ENCODE assay signal across 9 mouse cellular contexts in the genomic region with DNA sequence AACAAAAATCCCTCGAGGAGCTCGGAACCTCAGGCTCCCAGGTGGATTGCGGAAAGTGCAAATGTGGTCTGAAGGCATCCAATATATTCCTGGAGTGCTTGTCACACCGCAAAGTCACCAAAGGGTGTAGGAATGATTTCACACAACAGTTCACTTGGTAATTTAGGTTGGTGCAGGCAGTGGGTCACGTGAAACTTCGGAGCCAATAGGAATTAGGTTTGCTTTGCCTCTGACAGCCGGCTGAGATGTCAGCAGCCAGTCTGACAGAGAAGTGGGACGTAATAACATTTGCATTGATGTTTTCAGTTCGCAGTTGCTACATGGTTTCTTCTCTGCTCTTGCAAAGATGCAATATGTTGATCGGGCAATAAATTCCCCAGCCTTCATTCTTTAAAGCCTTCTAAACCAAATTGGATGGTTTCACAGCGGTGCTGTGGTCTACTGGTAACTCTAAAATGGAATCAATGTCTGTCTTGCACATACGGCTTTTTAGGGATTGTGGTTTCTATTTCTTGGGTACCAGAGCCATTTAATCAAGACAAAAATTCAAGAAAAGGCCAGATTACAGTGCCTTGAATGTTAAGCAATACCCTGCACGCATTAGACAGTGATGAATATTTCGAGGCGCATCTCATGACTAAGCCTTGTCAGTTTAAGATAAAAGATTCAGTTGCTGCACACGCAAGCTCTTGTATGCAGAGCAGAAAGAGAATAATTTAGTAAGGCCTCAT.
DNase-seq lines count a peak whose midpoint lies in the region; ATAC-seq and TF ChIP-seq lines count a peak whose summit lies in the region.
"Had no signal": no experiment of that assay in that cellular context is flagged by ENCODE, and none has a peak within 500 bp of the region (broad histone marks: within the 10 kb centered on the region; RNA-seq: fewer than 3 reads in every experiment).

No protein-coding gene starts in this region.

- H3K4me1 ChIP-seq in heart, postnatal 0 days (ENCODE audit: control insufficient read depth, insufficient read depth): no peaks in the 10 kb centered on the region
- peaks cover 2% of the 10 kb centered on the region; the same call in 1 of the 2 replicates for H3K4me1 ChIP-seq in embryonic facial prominence, embryonic 14.5 days (ENCODE audit: control insufficient read depth, insufficient read depth, low read length)
- peaks cover 13% of the 10 kb centered on the region for H3K4me1 ChIP-seq in limb, embryonic 13.5 days

- no peaks in the 10 kb centered on the region for H3K36me3 ChIP-seq in heart, postnatal 0 days (replicated peaks; ENCODE audit: control insufficient read depth, insufficient read depth, low read length)
- no peaks in the 10 kb centered on the region for H3K36me3 ChIP-seq in embryonic facial prominence, embryonic 14.5 days (ENCODE audit: control insufficient read depth, insufficient read depth, low read length)
- no peaks in the 10 kb centered on the region for H3K36me3 ChIP-seq in limb, embryonic 13.5 days

- H3K27ac ChIP-seq in heart, postnatal 0 days (ENCODE audit: low read depth): no peak overlapping the region
- H3K27ac ChIP-seq in embryonic facial prominence, embryonic 14.5 days (replicated peaks; ENCODE audit: low read depth, low read length): no peak overlapping the region; the same call in 1 of the 2 replicates
- H3K27ac ChIP-seq in limb, embryonic 13.5 days: no peak overlapping the region

- H3K9ac ChIP-seq in heart, postnatal 0 days (replicated peaks; ENCODE audit: low read depth, low read length): no peak overlapping the region
- peak overlapping the region; percentile 31; the same call in 1 of the 2 replicates for H3K9ac ChIP-seq in embryonic facial prominence, embryonic 14.5 days (ENCODE audit: low read depth, low read length)
- H3K9ac ChIP-seq in limb, embryonic 13.5 days: no peak overlapping the region

- no peaks in the 10 kb centered on the region for H3K9me3 ChIP-seq in heart, postnatal 0 days (replicated peaks; ENCODE audit: control insufficient read depth, low read length)
- H3K9me3 ChIP-seq in embryonic facial prominence, embryonic 14.5 days (ENCODE audit: control insufficient read depth, low read length): no peaks in the 10 kb centered on the region
- no peaks in the 10 kb centered on the region; the same call in 1 of the 2 replicates for H3K9me3 ChIP-seq in limb, embryonic 13.5 days

- 66% methylated on average over 16 of the region's 16 CpGs for WGBS in heart, postnatal 0 days
- WGBS in embryonic facial prominence, embryonic 14.5 days: 53% methylated on average over 16 of the region's 16 CpGs
- WGBS in limb, embryonic 13.5 days: 52% methylated on average over 16 of the region's 16 CpGs

- no peak for ATAC-seq in heart, postnatal 0 days (ENCODE audit: insufficient read depth, low read depth)
- 0 out of 2 replicates have a peak, but pooled peaks have one; percentile 57 for ATAC-seq in embryonic facial prominence, embryonic 14.5 days (ENCODE audit: low read depth)
- ATAC-seq in limb, embryonic 13.5 days (ENCODE audit: low FRiP score, low read depth): no peak

- no peak for TF ChIP-seq EP300 in heart, postnatal 0 days (IDR thresholded peaks at IDR 0.05; ENCODE audit: low read depth)

- intact Hi-C loops in heart, postnatal 25 days (cut with DNase I): no loop called here

- TF ChIP-seq CTCF in heart, postnatal 0 days (IDR thresholded peaks at IDR 0.05; ENCODE audit: low read depth): no peak

- peak overlapping the region; percentile 47 for H3K4me2 ChIP-seq in heart, postnatal 0 days (ENCODE audit: low read depth, low read length)
- peak overlapping the region; percentile 42 for H3K4me2 ChIP-seq in embryonic facial prominence, embryonic 14.5 days (ENCODE audit: low read depth, low read length)
- peak overlapping the region; percentile 47 for H3K4me2 ChIP-seq in limb, embryonic 13.5 days (replicated peaks)

- no peak overlapping the region for H3K4me3 ChIP-seq in heart, postnatal 0 days (ENCODE audit: low read depth, low read length)
- peak overlapping the region; percentile 10; the same call in 1 of the 2 replicates for H3K4me3 ChIP-seq in embryonic facial prominence, embryonic 14.5 days (ENCODE audit: low read depth, low read length)
- H3K4me3 ChIP-seq in limb, embryonic 13.5 days: no peak overlapping the region

- peak; percentile 8 for DNase-seq in adrenal gland, adult 2 months
- no peak for DNase-seq in adrenal gland, postnatal 36 days
- DNase-seq in heart, postnatal 0 days (ENCODE audit: low spot score): no peak
- DNase-seq in heart, postnatal 25 days (ENCODE audit: low spot score): no peak
- peak; percentile 46 for DNase-seq in embryonic facial prominence, embryonic 14.5 days (ENCODE audit: low spot score)
- DNase-seq in adrenal gland, postnatal 4 days (ENCODE audit: low spot score in 2 of 2): no peak
- no peak for DNase-seq in layer of hippocampus, postnatal 14 days (ENCODE audit: low spot score in 2 of 2)
- DNase-seq: cerebellum, adult 9-11 months had no signal

- H3K27me3 ChIP-seq in heart, postnatal 0 days (ENCODE audit: control insufficient read depth, insufficient read depth, low read length): no peaks in the 10 kb centered on the region
- no peaks in the 10 kb centered on the region for H3K27me3 ChIP-seq in embryonic facial prominence, embryonic 14.5 days (replicated peaks; ENCODE audit: control insufficient read depth, insufficient read depth, low read length)
- peaks cover 48% of the 10 kb centered on the region for H3K27me3 ChIP-seq in limb, embryonic 13.5 days

Comparison
In these comparisons a context has a peak if more than half of its experiments do, and no peak if none do; other contexts are left out.
1. DNase-seq: peak in adrenal gland, adult 2 months (single experiment) and embryonic facial prominence, embryonic 14.5 days (single experiment); none in adrenal gland, postnatal 36 days (0 of 2), heart, postnatal 0 days (single experiment), heart, postnatal 25 days (single experiment), adrenal gland, postnatal 4 days (0 of 2) and layer of hippocampus, postnatal 14 days (0 of 2).
2. Peak in every context shown above with its lines, with median percentiles within 50 percentile points of each other: H3K4me2 ChIP-seq.